Mouse (Mus musculus) fibroblast of lung, adult 2 months (primary cell): ENCODE results near the gene Syt1.

ENCODE experiments used
- DNase-seq: peaks from one replicate; pipeline ENCODE4 v3.0.0-alpha.2; 2011; ENCODE audit warnings: low read depth

The Syt1 gene

GRCm38 (mm10) chr10:108763722-108764121, 247.1 kb downstream of the Syt1 start:
- no peak for DNase-seq

- no peak for DNase-seq
These were observed 257.5 kb downstream of the Syt1 start for GRCm38 (mm10) chr10:108753304-108753703.

DNA sequence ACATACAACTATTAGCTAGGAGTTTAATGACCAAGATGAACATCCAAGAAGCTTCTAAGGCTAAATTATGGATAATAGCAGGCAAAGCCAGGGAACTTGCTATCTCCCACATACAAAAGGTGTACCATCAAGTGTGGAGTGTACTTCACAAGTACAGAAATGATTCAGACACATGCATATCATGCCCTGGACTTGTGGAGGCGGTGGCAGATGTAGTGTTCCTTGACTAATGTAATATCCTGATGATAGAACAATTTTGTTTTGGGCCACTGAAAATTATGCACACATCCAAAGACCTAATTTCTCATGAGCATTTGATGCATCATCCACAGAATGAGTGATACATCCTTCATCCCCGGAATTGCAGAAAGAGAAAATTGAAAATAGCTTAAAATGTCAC, 267.0 kb downstream of the Syt1 start:
- no peak for DNase-seq

DNA sequence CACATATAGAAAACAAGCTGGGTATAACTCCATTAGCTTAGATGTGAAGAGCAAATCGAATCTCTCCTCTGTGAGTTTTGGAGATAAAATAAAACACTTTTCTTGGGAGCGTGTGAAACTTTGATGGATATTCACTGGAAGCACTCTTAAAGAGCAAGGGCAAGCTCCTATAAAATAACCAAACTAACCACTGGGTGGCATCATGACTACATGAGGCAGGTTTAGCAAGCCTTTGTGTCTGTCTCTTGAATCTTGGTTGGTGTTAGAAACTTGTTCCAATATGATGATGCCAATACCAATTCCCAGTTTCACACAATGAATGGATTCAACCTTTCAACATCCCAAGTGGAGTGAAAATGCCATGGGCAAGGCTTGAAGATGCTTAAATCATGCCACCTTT, 276.8 kb downstream of the Syt1 start:
- DNase-seq = peak; percentile 42

- no peak for DNase-seq
These were observed 281.8 kb downstream of the Syt1 start for GRCm38 (mm10) chr10:108728961-108729360.

DNA sequence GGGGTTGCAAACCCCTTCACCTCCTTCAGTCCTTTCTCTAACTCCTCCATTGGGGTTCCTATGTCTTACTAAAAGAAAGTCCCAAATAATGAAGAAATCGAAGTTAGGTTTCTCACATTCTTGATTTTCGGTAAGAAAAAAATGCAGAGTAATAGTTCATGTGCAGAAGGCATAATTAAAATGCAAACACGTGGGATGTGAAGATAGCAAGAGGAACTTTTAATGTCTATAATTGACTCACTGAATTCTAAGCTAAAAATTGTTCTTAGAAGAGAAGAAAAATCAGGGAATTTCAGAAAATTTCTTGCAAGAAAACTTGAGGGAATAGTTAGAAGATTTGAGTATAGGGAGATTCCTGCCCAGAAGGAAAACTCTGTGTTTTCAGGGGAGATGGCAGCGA, 284.4 kb downstream of the Syt1 start:
- DNase-seq = no peak

GRCm38 (mm10) chr10:108724878-108725277, 285.9 kb downstream of the Syt1 start:
- DNase-seq = no peak

- peak; percentile 30 for DNase-seq
These were observed 300.3 kb downstream of the Syt1 start for GRCm38 (mm10) chr10:108710514-108710913.

DNA sequence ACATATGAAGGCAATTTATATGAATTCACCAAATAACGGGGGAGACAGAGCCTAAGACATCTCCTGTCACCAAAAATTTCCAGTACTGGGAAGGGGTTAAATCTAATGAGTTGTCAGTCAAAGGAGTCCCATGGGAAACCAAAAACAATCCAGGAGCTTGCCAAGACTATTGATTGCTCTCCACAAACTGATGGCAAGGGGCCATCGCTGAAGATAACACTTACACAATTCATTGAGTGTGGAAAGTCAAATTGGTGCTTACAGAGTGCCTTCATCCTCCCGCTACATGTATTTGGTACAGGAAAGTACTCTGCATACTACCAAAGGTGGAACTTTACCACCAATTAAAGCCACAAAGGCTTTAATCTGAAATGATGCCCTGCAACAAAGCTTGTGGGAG, 305.1 kb downstream of the Syt1 start:
- no peak for DNase-seq

DNA sequence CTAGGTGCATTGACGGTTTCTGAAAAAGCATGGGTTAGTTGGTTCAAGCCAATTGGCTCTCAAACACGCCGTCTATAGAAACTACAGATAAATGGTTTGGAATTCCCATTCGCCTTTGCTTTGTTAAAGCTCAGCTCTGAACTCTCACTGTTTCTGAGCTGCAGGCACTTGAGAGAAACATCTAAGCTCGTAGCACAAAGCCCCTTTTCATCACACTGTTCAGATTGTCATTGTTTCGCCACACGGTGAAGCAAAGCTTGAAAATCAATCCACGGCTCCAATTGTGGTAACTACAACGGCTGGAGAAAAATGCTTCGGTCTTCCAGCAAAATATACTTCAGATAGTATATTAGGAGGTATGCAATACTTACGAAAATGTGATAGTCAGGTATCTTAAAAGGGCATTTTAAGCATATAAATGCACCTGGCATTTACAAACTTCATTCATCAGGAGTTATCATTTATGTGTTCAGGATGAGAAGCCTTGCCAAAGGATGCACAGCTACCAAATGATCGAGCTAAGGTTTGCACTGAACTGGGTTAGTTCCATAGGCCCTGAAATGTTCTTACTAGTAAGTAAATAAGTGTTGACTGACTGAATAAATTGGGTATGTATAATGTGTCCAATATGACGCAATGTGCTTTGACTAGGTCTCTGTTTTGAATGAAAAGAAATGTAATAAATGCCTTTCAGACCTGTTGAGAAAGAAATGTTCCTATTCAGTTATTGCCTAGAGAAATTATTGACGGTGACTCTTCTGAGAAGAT, 309.2 kb downstream of the Syt1 start:
- DNase-seq = no peak

DNA sequence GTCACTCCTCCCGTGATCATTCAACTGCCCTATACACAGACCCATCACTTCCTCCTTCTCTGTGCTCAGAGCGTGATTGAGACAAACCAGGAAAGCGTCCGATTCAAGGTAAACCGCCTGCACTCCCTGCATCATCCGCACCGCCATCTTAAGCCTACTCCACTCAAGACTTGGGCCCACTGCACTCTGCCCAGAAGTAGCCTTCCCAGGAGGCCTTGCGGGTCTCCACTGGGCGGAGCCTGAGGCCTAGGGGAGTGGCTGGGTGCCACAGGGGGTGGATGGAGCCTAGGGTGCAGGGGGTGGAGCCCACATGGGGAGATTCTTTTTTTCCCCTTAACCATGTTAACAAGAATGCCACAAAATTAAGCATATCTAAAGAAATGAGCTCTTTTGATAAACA, 310.8 kb downstream of the Syt1 start, which contains the start of gene Gm5136:
Gene Gm5136, minus strand, starts transcription at position 215 of the 400 bp plus-strand sequence.
- no peak for DNase-seq

DNA sequence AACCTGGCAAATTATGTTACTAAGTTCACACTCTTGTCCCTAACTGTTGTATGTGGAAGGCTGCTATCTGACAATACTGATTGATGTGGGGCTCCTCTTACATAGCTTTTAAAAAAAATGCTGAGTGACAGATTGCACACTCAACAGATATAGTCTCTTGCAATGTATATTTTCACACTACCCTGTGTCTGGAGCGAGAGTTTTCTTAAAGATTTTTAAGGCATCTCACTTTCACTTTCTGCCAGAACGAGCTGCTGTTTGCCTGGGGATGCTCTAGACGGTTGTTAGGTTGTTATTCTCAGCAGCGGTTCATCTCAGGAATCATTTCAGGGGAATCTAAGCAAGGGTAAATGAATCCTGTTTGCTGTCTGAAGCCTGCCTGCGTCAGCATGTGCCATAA, 313.7 kb downstream of the Syt1 start:
- DNase-seq = no peak

- DNase-seq = no peak
These were observed 319.8 kb downstream of the Syt1 start for GRCm38 (mm10) chr10:108690954-108691353.

GRCm38 (mm10) chr10:108686696-108687095, 324.1 kb downstream of the Syt1 start:
- no peak for DNase-seq

GRCm38 (mm10) chr10:108679675-108680390, 330.9 kb downstream of the Syt1 start:
- DNase-seq = no peak

DNA sequence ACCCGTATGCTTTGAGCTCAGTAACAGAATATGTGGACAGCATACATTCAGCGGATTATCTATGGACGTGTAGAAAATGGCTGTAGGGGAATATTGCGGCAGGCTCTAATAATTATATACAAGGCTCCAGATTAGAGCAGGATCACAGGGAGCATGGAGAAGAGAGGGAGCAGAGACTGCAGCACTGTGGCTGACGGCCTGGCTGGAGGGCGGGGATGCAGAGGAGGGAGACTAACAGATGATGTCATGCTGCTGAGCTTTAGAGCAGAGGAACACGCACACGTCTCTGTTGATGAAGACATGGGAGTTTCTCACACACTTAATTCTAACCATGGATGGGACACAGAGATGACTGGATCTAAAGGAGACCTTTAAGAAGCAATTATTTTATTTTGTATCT, 333.7 kb downstream of the Syt1 start:
- DNase-seq = no peak

- DNase-seq = no peak
These were observed 341.8 kb downstream of the Syt1 start for GRCm38 (mm10) chr10:108668944-108669343.

- no peak for DNase-seq
These were observed 350.5 kb downstream of the Syt1 start for GRCm38 (mm10) chr10:108660295-108660694.

GRCm38 (mm10) chr10:108658300-108658699, 352.5 kb downstream of the Syt1 start:
- DNase-seq = no peak

- no peak for DNase-seq
These were observed 353.1 kb downstream of the Syt1 start for GRCm38 (mm10) chr10:108657669-108658068.

DNA sequence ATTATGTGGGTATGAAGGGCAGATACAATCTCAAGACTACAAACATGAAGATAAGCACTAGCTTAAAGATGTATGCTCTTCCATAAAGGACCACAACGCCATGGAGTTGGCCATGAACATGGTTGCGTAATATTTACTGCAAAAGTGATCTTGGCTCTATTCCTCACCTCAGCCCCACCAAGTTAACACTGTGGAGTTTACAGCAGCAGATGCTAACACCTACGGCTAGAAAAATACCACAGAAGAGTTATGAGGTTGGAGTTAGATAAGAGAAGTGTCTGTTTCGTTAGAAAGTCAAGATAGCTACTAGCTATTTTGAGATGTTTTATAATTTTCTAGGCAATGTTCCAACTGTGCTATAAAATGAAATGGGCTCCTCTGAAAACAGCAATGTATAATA, 353.9 kb downstream of the Syt1 start:
- DNase-seq = no peak

- DNase-seq = no peak
These were observed 355.7 kb downstream of the Syt1 start for GRCm38 (mm10) chr10:108655074-108655473.

- DNase-seq = no peak
These were observed 358.0 kb downstream of the Syt1 start for GRCm38 (mm10) chr10:108652831-108653230.

DNA sequence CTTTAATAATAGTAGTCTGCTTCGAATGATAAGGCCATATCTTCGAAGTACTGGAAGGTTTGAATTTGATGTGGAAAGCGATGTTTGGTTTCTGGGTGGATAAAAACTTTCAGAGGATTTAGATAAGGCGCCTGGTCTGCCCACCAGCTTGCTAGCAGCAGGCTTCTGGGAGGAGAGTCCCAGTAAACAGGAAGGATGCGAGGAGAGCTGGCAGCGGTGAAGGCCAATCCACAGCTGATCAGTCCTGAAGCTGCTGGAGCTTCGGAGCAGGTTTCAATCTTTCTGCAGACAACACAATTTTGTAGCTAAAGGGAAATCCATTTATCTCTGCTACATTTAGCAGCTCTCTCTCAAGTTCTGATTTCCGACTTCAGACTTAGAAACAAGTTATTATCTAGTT, 358.7 kb downstream of the Syt1 start:
- DNase-seq = no peak
